Mouse (Mus musculus): Measurements from ENCODE around the gene Tmem97. TPM values are rescaled to one million over a fixed set of nuclear protein-coding genes. Genes with fewer than 3 reads are reported as not detected.

The Tmem97 gene
- polyA plus RNA-seq (2015; fragmentation: Illumina TruSeq; extraction: RNeasy Lipid Tissue Mini Kit (QIAGEN cat#74804); ENCODE audit: low read depth, low replicate concordance): 31.8 TPM

GRCm38 (mm10) chr11:78550168-78551058 lies at the start of gene Tmem97:
Tmem97 (minus strand) TSS chr11:78550777.

GRCm38 (mm10) chr11:78536080-78536689 lies 14.4 kb downstream of the Tmem97 start, which contains the start of the genes Tnfaip1 and Ift20:
Tnfaip1 (minus strand) TSS chr11:78536332.
Ift20 (plus strand) TSS chr11:78536361.

GRCm38 (mm10) chr11:78512025-78512957 lies 38.3 kb downstream of the Tmem97 start, which contains the start of the genes Tmem199 and Poldip2:
Tmem199 (minus strand) TSS chr11:78512172.
Poldip2 (plus strand) TSS chr11:78512193.

GRCm38 (mm10) chr11:78502909-78503650 lies 47.5 kb downstream of the Tmem97 start, which contains the start of gene Sebox:
Sebox (plus strand) TSS chr11:78503447.

GRCm38 (mm10) chr11:78499004-78499403 lies 51.6 kb downstream of the Tmem97 start, which contains the start of gene Vtn:
Vtn (plus strand) TSS chr11:78499091.

GRCm38 (mm10) chr11:78497544-78498522 lies 52.7 kb downstream of the Tmem97 start, which contains the start of gene Sarm1:
Sarm1 (minus strand) TSS chr11:78497754.

Other genes starting within 250 kb of the Tmem97 start
- 8.5 TPM for gene Spag5, start 249.2 kb downstream of the Tmem97 start, polyA plus RNA-seq (2015; fragmentation: Illumina TruSeq; extraction: RNeasy Lipid Tissue Mini Kit (QIAGEN cat#74804); ENCODE audit: low read depth, low replicate concordance)
- 1,477 TPM for gene Aldoc, start 227.8 kb downstream of the Tmem97 start, polyA plus RNA-seq (2015; fragmentation: Illumina TruSeq; extraction: RNeasy Lipid Tissue Mini Kit (QIAGEN cat#74804); ENCODE audit: low read depth, low replicate concordance)
- 43.4 TPM for gene Pigs, start 222.4 kb downstream of the Tmem97 start, polyA plus RNA-seq (2015; fragmentation: Illumina TruSeq; extraction: RNeasy Lipid Tissue Mini Kit (QIAGEN cat#74804); ENCODE audit: low read depth, low replicate concordance)
- 49.8 TPM for gene Unc119, start 207.3 kb downstream of the Tmem97 start, polyA plus RNA-seq (2015; fragmentation: Illumina TruSeq; extraction: RNeasy Lipid Tissue Mini Kit (QIAGEN cat#74804); ENCODE audit: low read depth, low replicate concordance)
- not detected for gene Foxn1, start 164.2 kb downstream of the Tmem97 start, polyA plus RNA-seq (2015; fragmentation: Illumina TruSeq; extraction: RNeasy Lipid Tissue Mini Kit (QIAGEN cat#74804); ENCODE audit: low read depth, low replicate concordance)
- gene Slc13a2, start 128.6 kb downstream of the Tmem97 start, polyA plus RNA-seq (2015; fragmentation: Illumina TruSeq; extraction: RNeasy Lipid Tissue Mini Kit (QIAGEN cat#74804); ENCODE audit: low read depth, low replicate concordance): not detected
- 10.3 TPM for gene Slc46a1, start 85.1 kb downstream of the Tmem97 start, polyA plus RNA-seq (2015; fragmentation: Illumina TruSeq; extraction: RNeasy Lipid Tissue Mini Kit (QIAGEN cat#74804); ENCODE audit: low read depth, low replicate concordance)
- 16.7 TPM for gene Sarm1, start 53.0 kb downstream of the Tmem97 start, polyA plus RNA-seq (2015; fragmentation: Illumina TruSeq; extraction: RNeasy Lipid Tissue Mini Kit (QIAGEN cat#74804); ENCODE audit: low read depth, low replicate concordance)
- gene Vtn, start 51.7 kb downstream of the Tmem97 start, polyA plus RNA-seq (2015; fragmentation: Illumina TruSeq; extraction: RNeasy Lipid Tissue Mini Kit (QIAGEN cat#74804); ENCODE audit: low read depth, low replicate concordance): 86.5 TPM
- 4.9 TPM for gene Sebox, start 47.3 kb downstream of the Tmem97 start, polyA plus RNA-seq (2015; fragmentation: Illumina TruSeq; extraction: RNeasy Lipid Tissue Mini Kit (QIAGEN cat#74804); ENCODE audit: low read depth, low replicate concordance)
- gene Tmem199, start 38.6 kb downstream of the Tmem97 start, polyA plus RNA-seq (2015; fragmentation: Illumina TruSeq; extraction: RNeasy Lipid Tissue Mini Kit (QIAGEN cat#74804); ENCODE audit: low read depth, low replicate concordance): 90.3 TPM
- 139 TPM for gene Poldip2, start 38.6 kb downstream of the Tmem97 start, polyA plus RNA-seq (2015; fragmentation: Illumina TruSeq; extraction: RNeasy Lipid Tissue Mini Kit (QIAGEN cat#74804); ENCODE audit: low read depth, low replicate concordance)
- 31.9 TPM for gene Tnfaip1, start 14.4 kb downstream of the Tmem97 start, polyA plus RNA-seq (2015; fragmentation: Illumina TruSeq; extraction: RNeasy Lipid Tissue Mini Kit (QIAGEN cat#74804); ENCODE audit: low read depth, low replicate concordance)
- gene Ift20, start 14.4 kb downstream of the Tmem97 start, polyA plus RNA-seq (2015; fragmentation: Illumina TruSeq; extraction: RNeasy Lipid Tissue Mini Kit (QIAGEN cat#74804); ENCODE audit: low read depth, low replicate concordance): 141 TPM
- 70.7 TPM for gene Nlk, start 146.6 kb upstream of the Tmem97 start, polyA plus RNA-seq (2015; fragmentation: Illumina TruSeq; extraction: RNeasy Lipid Tissue Mini Kit (QIAGEN cat#74804); ENCODE audit: low read depth, low replicate concordance)
- gene Ccnq, start 201.0 kb upstream of the Tmem97 start, polyA plus RNA-seq (2015; fragmentation: Illumina TruSeq; extraction: RNeasy Lipid Tissue Mini Kit (QIAGEN cat#74804); ENCODE audit: low read depth, low replicate concordance): 27.6 TPM

Measured in brain, adult 10 weeks (tissue).